Mouse (Mus musculus) megakaryocyte, embryonic 14.5 days (primary cell): ENCODE data around the gene Serinc2. TPM values are rescaled to one million over a fixed set of nuclear protein-coding genes. Genes with fewer than 3 reads are reported as not detected.

Experiments
- H3K27me3 ChIP-seq: replicated peaks from 2 replicates; pipeline ENCODE3; 2012; ENCODE audit warnings: inconsistent platforms
- H3K36me3 ChIP-seq: replicated peaks from 2 replicates; pipeline ENCODE3; 2012; ENCODE audit warnings: low read length, inconsistent platforms, mixed read lengths
- H3K4me1 ChIP-seq: 2 replicates; pipeline ENCODE4 v1.6.1; 2012; ENCODE audit warnings: inconsistent platforms
- H3K4me3 ChIP-seq: replicated peaks from 2 replicates; pipeline ENCODE3; 2012; ENCODE audit warnings: moderate library complexity, mild to moderate bottlenecking, inconsistent platforms
- H3K9me3 ChIP-seq: 2 replicates; pipeline ENCODE4 v1.6.1; 2012; ENCODE audit warnings: inconsistent platforms
- FLI1 ChIP-seq: IDR thresholded peaks from 2 replicates; pipeline ENCODE4 v1.6.1; 2012; ENCODE audit warnings: low read length, inconsistent platforms, mixed read lengths
- GATA1 ChIP-seq: IDR thresholded peaks from 3 replicates; pipeline ENCODE4 v1.6.1; 2012; ENCODE audit warnings: mixed read lengths, low read length, inconsistent platforms, borderline replicate concordance
- polyA plus RNA-seq: library from polyadenylated mRNA; stranded (reverse); fragments of >175 nt; gene quantifications from 2 replicates; pipeline ENCODE4 v1.2.3, GENCODE M21; 2012; ENCODE audit warnings: low replicate concordance; ENCODE audit not compliant: insufficient read depth

Serinc2 gene
- polyA plus RNA-seq, 1 experiment, result 0.39 TPM

DNA sequence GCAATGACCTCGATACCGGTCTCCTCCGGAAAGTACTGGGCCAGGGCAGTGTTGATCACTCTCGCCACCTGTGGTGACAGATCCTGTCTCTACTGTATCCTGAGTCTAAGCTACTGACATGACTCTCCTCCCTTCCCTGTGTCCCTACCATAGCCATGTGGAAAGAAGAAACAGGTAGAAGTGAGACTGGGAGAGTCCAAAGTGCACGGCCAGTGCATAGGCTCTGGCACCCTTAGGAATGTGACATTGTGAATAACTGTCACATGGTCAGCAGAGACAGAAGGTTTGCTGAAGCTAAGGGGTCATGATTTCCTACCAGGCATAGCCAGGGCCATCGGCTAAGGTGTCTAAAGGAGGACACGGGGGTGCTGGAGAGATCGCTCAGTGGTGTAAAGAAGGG is 63.6 kb downstream of the Serinc2 start:
- Histone ChIP-seq H3K4me3 (no peak overlapping the region), H3K9me3 (peaks cover 6% of the 10 kb centered on the region; the same call in 1 of the 2 replicates), H3K4me1 (peaks cover 22% of the 10 kb centered on the region), H3K36me3 (no peaks in the 10 kb centered on the region), H3K27me3 (peaks cover 59% of the 10 kb centered on the region)
- TF ChIP-seq FLI1, result no peak
- TF ChIP-seq GATA1, result no peak

DNA sequence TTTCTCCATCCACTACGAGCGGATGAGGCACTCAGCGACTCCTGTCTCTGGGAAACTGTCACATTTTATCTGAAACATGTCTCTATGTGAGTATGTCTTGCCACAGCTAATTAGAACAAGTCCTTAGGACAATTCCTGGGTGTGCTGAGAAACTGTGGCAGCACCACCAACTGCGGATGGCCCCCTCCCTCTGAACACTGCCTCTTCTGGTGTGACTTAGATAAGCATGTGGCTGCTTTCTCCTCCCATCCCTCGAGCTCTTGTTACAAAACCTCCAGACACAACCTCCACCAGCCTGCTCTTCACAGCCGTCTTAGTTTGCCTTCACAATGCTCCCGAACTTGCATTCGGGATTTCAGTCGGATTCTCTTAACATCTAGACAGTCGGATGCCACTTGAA is 65.1 kb downstream of the Serinc2 start:
- Histone ChIP-seq H3K9me3 (peaks cover 6% of the 10 kb centered on the region; the same call in 1 of the 2 replicates), H3K4me3 (no peak overlapping the region), H3K36me3 (no peaks in the 10 kb centered on the region), H3K27me3 (peaks cover 51% of the 10 kb centered on the region), H3K4me1 (peaks cover 22% of the 10 kb centered on the region)
- TF ChIP-seq GATA1 (no peak), FLI1 (no peak)

DNA sequence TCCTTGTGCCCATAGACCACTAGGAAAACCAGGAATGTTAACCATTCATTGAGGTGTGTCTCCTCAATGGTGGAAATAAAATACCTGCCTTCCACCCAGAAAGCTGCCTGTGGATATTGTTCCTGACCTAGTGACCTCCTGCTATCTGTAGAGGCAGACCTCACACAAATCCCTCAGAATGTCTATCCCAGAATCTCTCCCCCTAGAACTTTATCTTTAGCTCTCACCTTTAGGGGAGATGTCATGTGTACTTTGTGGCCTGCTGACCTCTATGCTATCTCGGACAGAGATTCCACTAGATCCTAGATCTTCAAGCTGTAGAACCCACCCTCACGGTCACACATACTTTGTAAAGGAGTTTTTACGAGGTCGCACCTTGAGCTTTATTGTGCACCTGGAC is 65.8 kb downstream of the Serinc2 start:
- no peak overlapping the region for H3K4me3 ChIP-seq
- H3K36me3 ChIP-seq, result no peaks in the 10 kb centered on the region
- no peak for TF ChIP-seq FLI1
- TF ChIP-seq GATA1, result no peak
- H3K9me3 ChIP-seq, result peaks cover 6% of the 10 kb centered on the region; the same call in 1 of the 2 replicates
- H3K27me3 ChIP-seq, result peaks cover 47% of the 10 kb centered on the region
- peaks cover 22% of the 10 kb centered on the region for H3K4me1 ChIP-seq

DNA sequence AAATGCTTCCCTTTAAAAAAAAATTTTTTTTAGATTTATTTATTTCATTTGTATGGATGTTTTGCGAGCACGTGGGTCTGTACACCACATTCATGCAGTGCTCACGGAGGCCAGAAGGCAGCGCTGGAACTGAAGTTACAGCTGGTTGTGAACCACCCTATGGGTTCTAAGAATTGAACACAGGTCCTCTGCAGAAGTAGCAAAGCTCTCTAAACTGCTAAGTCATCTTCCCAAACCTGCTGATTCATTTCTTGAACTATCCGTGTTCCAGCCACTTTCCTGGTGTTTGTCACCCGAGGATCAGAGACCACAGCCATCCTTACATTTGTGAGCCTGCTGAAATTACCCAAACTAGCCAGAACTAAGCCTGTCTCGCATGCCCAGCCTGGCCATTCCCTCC is 66.6 kb downstream of the Serinc2 start:
- peaks cover 44% of the 10 kb centered on the region for H3K27me3 ChIP-seq
- no peak overlapping the region for H3K4me3 ChIP-seq
- H3K36me3 ChIP-seq, result no peaks in the 10 kb centered on the region
- TF ChIP-seq GATA1, result no peak
- no peak for TF ChIP-seq FLI1
- H3K4me1 ChIP-seq, result peaks cover 22% of the 10 kb centered on the region
- peaks cover 10% of the 10 kb centered on the region for H3K9me3 ChIP-seq

DNA sequence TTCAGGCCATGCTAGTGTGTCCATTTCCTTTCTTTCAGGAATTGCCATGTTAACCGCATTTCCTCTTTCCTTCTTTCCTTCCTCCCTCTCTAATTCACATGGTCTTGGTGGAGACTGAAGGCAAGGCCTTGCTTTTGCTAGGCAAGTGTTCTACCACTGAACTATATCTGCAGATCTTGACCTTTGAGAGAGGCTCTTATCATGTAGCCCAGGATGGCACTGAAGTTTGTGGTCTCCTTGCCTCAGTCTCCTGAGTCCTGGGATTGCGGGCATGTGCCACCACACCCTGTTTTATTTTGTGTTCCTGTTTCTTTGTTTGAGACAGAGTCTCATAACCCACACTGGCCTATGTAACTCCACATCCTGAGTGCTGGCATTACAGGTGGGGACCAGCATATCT is 67.1 kb downstream of the Serinc2 start:
- no peak overlapping the region for H3K4me3 ChIP-seq
- H3K36me3 ChIP-seq, result no peaks in the 10 kb centered on the region
- H3K27me3 ChIP-seq, result peaks cover 42% of the 10 kb centered on the region
- TF ChIP-seq FLI1 (no peak), GATA1 (no peak)
- peaks cover 22% of the 10 kb centered on the region for H3K4me1 ChIP-seq
- H3K9me3 ChIP-seq, result peaks cover 16% of the 10 kb centered on the region

Other genes with a start within 250 kb of the Serinc2 start
- 5.1 and 5.5 TPM in 2 replicates for gene Col16a1, start 231.4 kb downstream of the Serinc2 start, polyA plus RNA-seq
- gene Pef1, start 176.6 kb downstream of the Serinc2 start, polyA plus RNA-seq, result 27.1 and 33.9 TPM in 2 replicates
- not detected in 2 replicates for gene Hcrtr1, start 139.8 kb downstream of the Serinc2 start, polyA plus RNA-seq
- 1.2 TPM in 1 of 2 replicates, not detected in the other for gene Tinagl1, start 104.1 kb downstream of the Serinc2 start, polyA plus RNA-seq
- gene Gm853, start 56.8 kb downstream of the Serinc2 start, polyA plus RNA-seq, result 0.11 TPM in 1 of 2 replicates, not detected in the other
- gene Fabp3, start 29.4 kb upstream of the Serinc2 start, polyA plus RNA-seq, result 0.88 TPM in 1 of 2 replicates, not detected in the other
- 1.5 TPM in 1 of 2 replicates, not detected in the other for gene Gm10570, start 29.5 kb upstream of the Serinc2 start, polyA plus RNA-seq
- 26.7 and 32.2 TPM in 2 replicates for gene Zcchc17, start 80.7 kb upstream of the Serinc2 start, polyA plus RNA-seq
- gene Snrnp40, start 80.9 kb upstream of the Serinc2 start, polyA plus RNA-seq, result 28.0 and 33.2 TPM in 2 replicates